Mouse (Mus musculus): ENCODE data around the gene Dnm2.
"Not testable (repeated sequence)": the region's sequence is repeated elsewhere in the genome, so short reads cannot be mapped to it uniquely, and the experiment has no call there.

Gene Dnm2

GRCm38 (mm10) chr9:21458821-21459220 lies 34.1 kb downstream of the Dnm2 start:
- DNase-seq: peak; percentile 19

GRCm38 (mm10) chr9:21460400-21460940 lies 35.8 kb downstream of the Dnm2 start:
- peak; percentile 28 for DNase-seq

GRCm38 (mm10) chr9:21463138-21463590 lies 38.5 kb downstream of the Dnm2 start:
- DNase-seq: peak; percentile 58

GRCm38 (mm10) chr9:21463766-21464564 lies 39.3 kb downstream of the Dnm2 start:
- DNase-seq: no peak

GRCm38 (mm10) chr9:21464565-21464928 lies 39.8 kb downstream of the Dnm2 start:
- DNase-seq: not testable (repeated sequence)

GRCm38 (mm10) chr9:21469032-21470024 lies 44.6 kb downstream of the Dnm2 start:
- DNase-seq: peak; percentile 77

- no peak for DNase-seq
Measured at GRCm38 (mm10) chr9:21472913-21473312, 48.2 kb downstream of the Dnm2 start.

GRCm38 (mm10) chr9:21477707-21478106 lies 53.0 kb downstream of the Dnm2 start:
- DNase-seq: no peak

GRCm38 (mm10) chr9:21484065-21484464 lies 59.4 kb downstream of the Dnm2 start:
- DNase-seq: no peak

- not testable (repeated sequence) for DNase-seq
Measured at GRCm38 (mm10) chr9:21488246-21488645, 63.5 kb downstream of the Dnm2 start.

GRCm38 (mm10) chr9:21490696-21491095 lies 66.0 kb downstream of the Dnm2 start:
- no peak for DNase-seq

- DNase-seq: no peak
Measured at GRCm38 (mm10) chr9:21493907-21494306, 69.2 kb downstream of the Dnm2 start.

- no peak for DNase-seq
Measured at GRCm38 (mm10) chr9:21494726-21495125, 70.0 kb downstream of the Dnm2 start.

GRCm38 (mm10) chr9:21496308-21497049 lies 71.8 kb downstream of the Dnm2 start:
- no peak for DNase-seq

- no peak for DNase-seq
Measured at GRCm38 (mm10) chr9:21497050-21497542, 72.4 kb downstream of the Dnm2 start.

GRCm38 (mm10) chr9:21497664-21498063 lies 73.0 kb downstream of the Dnm2 start:
- no peak for DNase-seq

GRCm38 (mm10) chr9:21498284-21498902 lies 73.7 kb downstream of the Dnm2 start:
- no peak for DNase-seq

GRCm38 (mm10) chr9:21503352-21503751 lies 78.6 kb downstream of the Dnm2 start:
- no peak for DNase-seq

- no peak for DNase-seq
Measured at GRCm38 (mm10) chr9:21505767-21506166, 81.1 kb downstream of the Dnm2 start.

- DNase-seq: no peak
Measured at GRCm38 (mm10) chr9:21507753-21508430, 83.2 kb downstream of the Dnm2 start.

- no peak for DNase-seq
Measured at GRCm38 (mm10) chr9:21508871-21509404, 84.2 kb downstream of the Dnm2 start.
